Mouse (Mus musculus): ENCODE data around the gene Olfr156.

The Olfr156 gene

GRCm38 (mm10) chr4:43823845-43824337 is at the start of gene Olfr156:
TSS of gene Olfr156 (minus strand) at chr4:43823895.
- DNase-seq (ENCODE audit: low read depth, low spot score): no peak
- Histone ChIP-seq H3K27me3 (ENCODE audit: control insufficient read depth, insufficient read depth, low read length, poor library complexity, severe bottlenecking) (no peaks in the 10 kb centered on the region), H3K36me3 (ENCODE audit: control insufficient read depth, insufficient read depth, low read length, poor library complexity, severe bottlenecking) (no peaks in the 10 kb centered on the region; the same call in 1 of the 2 replicates)

GRCm38 (mm10) chr4:43869821-43870220 is 46.1 kb upstream of the Olfr156 start:
- Histone ChIP-seq H3K27me3 (ENCODE audit: control insufficient read depth, insufficient read depth, low read length, poor library complexity, severe bottlenecking) (no peaks in the 10 kb centered on the region), H3K36me3 (ENCODE audit: control insufficient read depth, insufficient read depth, low read length, poor library complexity, severe bottlenecking) (no peaks in the 10 kb centered on the region)
- DNase-seq (ENCODE audit: low read depth, low spot score): no peak

- no peaks in the 10 kb centered on the region for H3K27me3 ChIP-seq (ENCODE audit: control insufficient read depth, insufficient read depth, low read length, poor library complexity, severe bottlenecking)
- no peak for DNase-seq (ENCODE audit: low read depth, low spot score)
- no peaks in the 10 kb centered on the region; the same call in 1 of the 2 replicates for H3K36me3 ChIP-seq (ENCODE audit: control insufficient read depth, insufficient read depth, low read length, poor library complexity, severe bottlenecking)
These were observed 39.6 kb upstream of the Olfr156 start for GRCm38 (mm10) chr4:43863298-43863697.

GRCm38 (mm10) chr4:43860744-43861519 is 37.2 kb upstream of the Olfr156 start:
- Histone ChIP-seq H3K27me3 (ENCODE audit: control insufficient read depth, insufficient read depth, low read length, poor library complexity, severe bottlenecking) (no peaks in the 10 kb centered on the region), H3K36me3 (ENCODE audit: control insufficient read depth, insufficient read depth, low read length, poor library complexity, severe bottlenecking) (no peaks in the 10 kb centered on the region; the same call in 1 of the 2 replicates)
- DNase-seq (ENCODE audit: low read depth, low spot score): peak; percentile 62

- no peak for DNase-seq (ENCODE audit: low read depth, low spot score)
- Histone ChIP-seq H3K27me3 (ENCODE audit: control insufficient read depth, insufficient read depth, low read length, poor library complexity, severe bottlenecking) (no peaks in the 10 kb centered on the region), H3K36me3 (ENCODE audit: control insufficient read depth, insufficient read depth, low read length, poor library complexity, severe bottlenecking) (no peaks in the 10 kb centered on the region; the same call in 1 of the 2 replicates)
These were observed 36.2 kb upstream of the Olfr156 start for GRCm38 (mm10) chr4:43859886-43860285.

GRCm38 (mm10) chr4:43854101-43854500 is 30.4 kb upstream of the Olfr156 start:
- Histone ChIP-seq H3K36me3 (ENCODE audit: control insufficient read depth, insufficient read depth, low read length, poor library complexity, severe bottlenecking) (no peaks in the 10 kb centered on the region), H3K27me3 (ENCODE audit: control insufficient read depth, insufficient read depth, low read length, poor library complexity, severe bottlenecking) (no peaks in the 10 kb centered on the region)
- DNase-seq (ENCODE audit: low read depth, low spot score): no peak

- DNase-seq (ENCODE audit: low read depth, low spot score): no peak
- H3K27me3 ChIP-seq (ENCODE audit: control insufficient read depth, insufficient read depth, low read length, poor library complexity, severe bottlenecking): no peaks in the 10 kb centered on the region
- H3K36me3 ChIP-seq (ENCODE audit: control insufficient read depth, insufficient read depth, low read length, poor library complexity, severe bottlenecking): no peaks in the 10 kb centered on the region
These were observed 27.6 kb upstream of the Olfr156 start, which contains the start of gene Olfr155 for GRCm38 (mm10) chr4:43851265-43851664. TSS of gene Olfr155 (plus strand) at chr4:43851565.

GRCm38 (mm10) chr4:43840101-43840500 is 16.4 kb upstream of the Olfr156 start, which contains the start of gene Olfr157:
TSS of gene Olfr157 (minus strand) at chr4:43840201.
- no peak for DNase-seq (ENCODE audit: low read depth, low spot score)
- Histone ChIP-seq H3K36me3 (ENCODE audit: control insufficient read depth, insufficient read depth, low read length, poor library complexity, severe bottlenecking) (no peaks in the 10 kb centered on the region), H3K27me3 (ENCODE audit: control insufficient read depth, insufficient read depth, low read length, poor library complexity, severe bottlenecking) (no peaks in the 10 kb centered on the region; the same call in 1 of the 2 replicates)

GRCm38 (mm10) chr4:43838326-43838725 is 14.6 kb upstream of the Olfr156 start:
- Histone ChIP-seq H3K36me3 (ENCODE audit: control insufficient read depth, insufficient read depth, low read length, poor library complexity, severe bottlenecking) (no peaks in the 10 kb centered on the region), H3K27me3 (ENCODE audit: control insufficient read depth, insufficient read depth, low read length, poor library complexity, severe bottlenecking) (no peaks in the 10 kb centered on the region; the same call in none of the 2 replicates)
- DNase-seq (ENCODE audit: low read depth, low spot score): no peak

- Histone ChIP-seq H3K36me3 (ENCODE audit: control insufficient read depth, insufficient read depth, low read length, poor library complexity, severe bottlenecking) (no peaks in the 10 kb centered on the region), H3K27me3 (ENCODE audit: control insufficient read depth, insufficient read depth, low read length, poor library complexity, severe bottlenecking) (no peaks in the 10 kb centered on the region; the same call in 1 of the 2 replicates)
- no peak for DNase-seq (ENCODE audit: low read depth, low spot score)
These were observed 11.1 kb upstream of the Olfr156 start for GRCm38 (mm10) chr4:43834749-43835148.

- no peaks in the 10 kb centered on the region; the same call in 1 of the 2 replicates for H3K27me3 ChIP-seq (ENCODE audit: control insufficient read depth, insufficient read depth, low read length, poor library complexity, severe bottlenecking)
- DNase-seq (ENCODE audit: low read depth, low spot score): no peak
- H3K36me3 ChIP-seq (ENCODE audit: control insufficient read depth, insufficient read depth, low read length, poor library complexity, severe bottlenecking): no peaks in the 10 kb centered on the region
These were observed 10.1 kb upstream of the Olfr156 start for GRCm38 (mm10) chr4:43833752-43834151.

GRCm38 (mm10) chr4:43832031-43832430 is 8.3 kb upstream of the Olfr156 start:
- DNase-seq (ENCODE audit: low read depth, low spot score): no peak
- H3K27me3 ChIP-seq (ENCODE audit: control insufficient read depth, insufficient read depth, low read length, poor library complexity, severe bottlenecking): no peaks in the 10 kb centered on the region; the same call in 1 of the 2 replicates
- no peaks in the 10 kb centered on the region for H3K36me3 ChIP-seq (ENCODE audit: control insufficient read depth, insufficient read depth, low read length, poor library complexity, severe bottlenecking)

GRCm38 (mm10) chr4:43828806-43829205 is 5.1 kb upstream of the Olfr156 start:
- no peak for DNase-seq (ENCODE audit: low read depth, low spot score)
- H3K27me3 ChIP-seq (ENCODE audit: control insufficient read depth, insufficient read depth, low read length, poor library complexity, severe bottlenecking): no peaks in the 10 kb centered on the region
- no peaks in the 10 kb centered on the region for H3K36me3 ChIP-seq (ENCODE audit: control insufficient read depth, insufficient read depth, low read length, poor library complexity, severe bottlenecking)

- Histone ChIP-seq H3K27me3 (ENCODE audit: control insufficient read depth, insufficient read depth, low read length, poor library complexity, severe bottlenecking) (no peaks in the 10 kb centered on the region), H3K36me3 (ENCODE audit: control insufficient read depth, insufficient read depth, low read length, poor library complexity, severe bottlenecking) (no peaks in the 10 kb centered on the region; the same call in 1 of the 2 replicates)
- DNase-seq (ENCODE audit: low read depth, low spot score): no peak
These were observed 672 bp downstream of the Olfr156 start for GRCm38 (mm10) chr4:43822896-43823550.

- Histone ChIP-seq H3K36me3 (ENCODE audit: control insufficient read depth, insufficient read depth, low read length, poor library complexity, severe bottlenecking) (no peaks in the 10 kb centered on the region), H3K27me3 (ENCODE audit: control insufficient read depth, insufficient read depth, low read length, poor library complexity, severe bottlenecking) (no peaks in the 10 kb centered on the region; the same call in 1 of the 2 replicates)
- DNase-seq (ENCODE audit: low read depth, low spot score): no peak
These were observed 24.8 kb downstream of the Olfr156 start for GRCm38 (mm10) chr4:43798936-43799335.
